ENCODE assay signal across 11 mouse cellular contexts in the genomic region with DNA sequence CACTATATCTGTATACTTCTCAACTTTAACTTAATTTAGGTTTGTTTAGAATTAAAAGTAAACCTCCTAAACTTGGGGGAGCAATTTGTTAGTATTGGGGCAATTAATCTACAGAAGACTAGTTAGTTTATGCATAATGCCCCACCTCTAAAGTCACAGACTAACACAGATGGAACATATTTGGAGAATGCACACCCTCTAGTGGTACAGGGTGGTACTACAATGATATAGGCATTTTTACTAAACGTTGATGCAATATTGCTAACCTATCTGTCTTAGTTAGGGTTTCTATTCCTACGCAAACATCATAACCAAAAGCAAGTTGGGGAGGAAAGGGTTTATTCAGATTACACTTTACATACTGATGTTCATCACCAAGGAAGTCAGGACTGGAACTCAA. TPM values are rescaled to one million over a fixed set of nuclear protein-coding genes. Genes with fewer than 3 reads are reported as not detected.
DNase-seq lines count a peak whose midpoint lies in the region; ATAC-seq and TF ChIP-seq lines count a peak whose summit lies in the region.
"Had no signal": no experiment of that assay in that cellular context is flagged by ENCODE, and none has a peak within 500 bp of the region (broad histone marks: within the 10 kb centered on the region; RNA-seq: fewer than 3 reads in every experiment).

No protein-coding gene starts in this region.

- no peak overlapping the region for H3K27ac ChIP-seq in gastrocnemius, adult 2 months
- H3K27ac ChIP-seq in midbrain, embryonic 14.5 days (replicated peaks; ENCODE audit: low read depth, low read length): no peak overlapping the region
- no peak overlapping the region for H3K27ac ChIP-seq in midbrain, embryonic 11.5 days (ENCODE audit: low read depth, low read length)
- no peak overlapping the region for H3K27ac ChIP-seq in forebrain, embryonic 10.5 days
- H3K27ac ChIP-seq: limb, embryonic 13.5 days had no signal

- no peak for ATAC-seq in midbrain, embryonic 14.5 days (ENCODE audit: low FRiP score, low TSS enrichment)
- ATAC-seq in midbrain, embryonic 11.5 days (ENCODE audit: low FRiP score): no peak

- TF ChIP-seq CTCF in gastrocnemius, adult 2 months (IDR thresholded peaks at IDR 0.05): peak; percentile 70

- no peak overlapping the region for H3K9ac ChIP-seq in midbrain, embryonic 14.5 days (replicated peaks; ENCODE audit: low read length)
- no peak overlapping the region for H3K9ac ChIP-seq in midbrain, embryonic 11.5 days (ENCODE audit: low read length)
- H3K9ac ChIP-seq: limb, embryonic 13.5 days had no signal

- DNase-seq in gastrocnemius, adult 2 months: no peak
- no peak for DNase-seq in gastrocnemius, adult 8-10 months (ENCODE audit: low spot score in 2 of 2)
- DNase-seq in midbrain, embryonic 14.5 days: peak; percentile 47
- DNase-seq in midbrain, embryonic 11.5 days (ENCODE audit: low spot score, missing footprints): no peak
- peak; percentile 42 for DNase-seq in c-Kit-positive CD71-positive TER-119-positive erythroid progenitor cells, embryonic 14.5 days (ENCODE audit: low spot score)
- DNase-seq in retina, embryonic 14.5 days (ENCODE audit: low spot score): peak; percentile 76
- DNase-seq in spleen, adult 18-20 months: no peak
- no peak for DNase-seq in forebrain, embryonic 10.5 days (ENCODE audit: extremely low spot score, low spot score)
- DNase-seq: cerebellum, adult 11-12 months had no signal

- no peak overlapping the region for H3K4me2 ChIP-seq in midbrain, embryonic 14.5 days (ENCODE audit: low read length)
- no peak overlapping the region for H3K4me2 ChIP-seq in midbrain, embryonic 11.5 days
- H3K4me2 ChIP-seq: limb, embryonic 13.5 days had no signal

- H3K27me3 ChIP-seq in midbrain, embryonic 14.5 days (ENCODE audit: control insufficient read depth, insufficient read depth, low read length): no peaks in the 10 kb centered on the region
- no peaks in the 10 kb centered on the region for H3K27me3 ChIP-seq in midbrain, embryonic 11.5 days (ENCODE audit: control insufficient read depth, insufficient read depth, low read length)
- H3K27me3 ChIP-seq in forebrain, embryonic 10.5 days (ENCODE audit: poor library complexity, severe bottlenecking): no peaks in the 10 kb centered on the region
- H3K27me3 ChIP-seq: limb, embryonic 13.5 days had no signal

- no peaks in the 10 kb centered on the region; the same call in 1 of the 2 replicates for H3K9me3 ChIP-seq in midbrain, embryonic 14.5 days (ENCODE audit: control insufficient read depth, low read length)
- no peaks in the 10 kb centered on the region for H3K9me3 ChIP-seq in midbrain, embryonic 11.5 days (ENCODE audit: control insufficient read depth, low read length)
- H3K9me3 ChIP-seq in forebrain, embryonic 10.5 days: peaks cover 6% of the 10 kb centered on the region; the same call in 1 of the 2 replicates

- no peaks in the 10 kb centered on the region for H3K4me1 ChIP-seq in midbrain, embryonic 14.5 days (ENCODE audit: control insufficient read depth, insufficient read depth, low read length)
- no peaks in the 10 kb centered on the region for H3K4me1 ChIP-seq in midbrain, embryonic 11.5 days (ENCODE audit: control insufficient read depth, insufficient read depth, low read length)
- H3K4me1 ChIP-seq in forebrain, embryonic 10.5 days: no peaks in the 10 kb centered on the region
- H3K4me1 ChIP-seq: limb, embryonic 13.5 days had no signal

- WGBS in midbrain, embryonic 14.5 days: 54% methylated on average over 2 of the region's 2 CpGs
- WGBS in midbrain, embryonic 11.5 days: 57% methylated on average over 2 of the region's 2 CpGs
- whole genome bisulfite sequencing in forebrain, embryonic 10.5 days: 52% methylated on average over 2 of the region's 2 CpGs

- no peak overlapping the region for H3K4me3 ChIP-seq in gastrocnemius, adult 2 months
- H3K4me3 ChIP-seq in midbrain, embryonic 14.5 days (replicated peaks; ENCODE audit: low read depth, low read length): no peak overlapping the region
- H3K4me3 ChIP-seq in midbrain, embryonic 11.5 days (ENCODE audit: low read depth, low read length): no peak overlapping the region
- H3K4me3 ChIP-seq in forebrain, embryonic 10.5 days: no peak overlapping the region
- H3K4me3 ChIP-seq: limb, embryonic 13.5 days; myocyte had no signal

- intact Hi-C loops in gastrocnemius, adult 2 months (cut with DNase I): no loop called here

- H3K36me3 ChIP-seq in midbrain, embryonic 14.5 days (ENCODE audit: control insufficient read depth, insufficient read depth, low read length): no peaks in the 10 kb centered on the region
- no peaks in the 10 kb centered on the region for H3K36me3 ChIP-seq in midbrain, embryonic 11.5 days (ENCODE audit: control insufficient read depth, insufficient read depth, low read length)
- no peaks in the 10 kb centered on the region for H3K36me3 ChIP-seq in forebrain, embryonic 10.5 days (replicated peaks)
- H3K36me3 ChIP-seq: limb, embryonic 13.5 days had no signal

RNA-seq across cellular contexts. Expression of a gene that starts 19.4 kb away (rescaled TPM):
- 10 to 100 TPM; 23.7 to 32.0 TPM for total RNA-seq in gastrocnemius, adult 2 months (2021)
- 10 to 100 TPM; 22.9 to 26.8 (median 24.2) TPM for total RNA-seq in gastrocnemius, adult 8-10 months (2022)
- polyA plus RNA-seq in midbrain, embryonic 14.5 days (2014; fragmentation: Nextera tagmentation; extraction: Ambion mirVana): 63.3 and 65.3 TPM in 2 replicates
- 77.7 and 82.3 TPM in 2 replicates for polyA plus RNA-seq in midbrain, embryonic 11.5 days (2014; fragmentation: Nextera tagmentation; extraction: Ambion mirVana)
- 60.6 and 62.0 TPM in 2 replicates for polyA plus RNA-seq in forebrain, embryonic 10.5 days (2016; fragmentation: Nextera tagmentation; extraction: Ambion mirVana)

RNA-seq across cellular contexts. Expression of a gene that starts 49.4 kb away (rescaled TPM):
- total RNA-seq in gastrocnemius, adult 2 months (2021): 1 to 10 TPM; 1.5 to 3.0 TPM
- total RNA-seq in gastrocnemius, adult 8-10 months (2022): 1 to 10 TPM in 2 of 4 experiments, under 1 TPM in 2; 0.77 to 1.5 (median 1.0) TPM
- polyA plus RNA-seq in midbrain, embryonic 14.5 days (2014; fragmentation: Nextera tagmentation; extraction: Ambion mirVana): 0.55 and 0.97 TPM in 2 replicates
- polyA plus RNA-seq in midbrain, embryonic 11.5 days (2014; fragmentation: Nextera tagmentation; extraction: Ambion mirVana): 4.6 and 5.2 TPM in 2 replicates
- 2.9 and 3.2 TPM in 2 replicates for polyA plus RNA-seq in forebrain, embryonic 10.5 days (2016; fragmentation: Nextera tagmentation; extraction: Ambion mirVana)

Comparison
In these comparisons a context has a peak if more than half of its experiments do, and no peak if none do; other contexts are left out.
1. DNase-seq: peak in midbrain, embryonic 14.5 days (single experiment), c-Kit-positive CD71-positive TER-119-positive erythroid progenitor cells, embryonic 14.5 days (single experiment) and retina, embryonic 14.5 days (single experiment); none in gastrocnemius, adult 2 months (single experiment), gastrocnemius, adult 8-10 months (0 of 2), midbrain, embryonic 11.5 days (single experiment), spleen, adult 18-20 months (0 of 2) and forebrain, embryonic 10.5 days (single experiment).